Mouse (Mus musculus): ENCODE results near the gene Atg2a.

DNA sequence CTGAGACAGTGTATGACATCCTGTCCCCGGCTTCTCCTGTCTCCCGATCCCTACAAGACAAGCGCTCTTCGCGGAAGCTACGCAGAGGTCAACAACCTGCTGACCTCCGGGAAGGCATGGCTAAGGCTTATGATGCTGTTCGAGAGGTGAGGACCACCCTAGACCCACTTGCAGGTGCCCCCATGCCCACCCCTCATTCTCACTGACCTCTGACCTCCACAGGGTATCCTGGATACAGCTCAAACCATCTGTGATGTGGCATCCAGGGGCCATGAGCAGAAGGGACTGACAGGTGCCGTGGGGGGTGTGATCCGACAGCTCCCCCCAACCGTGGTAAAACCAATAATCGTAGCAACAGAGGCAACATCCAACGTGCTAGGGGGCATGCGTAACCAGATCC lies 19.9 kb downstream of the Atg2a start:
- TF ChIP-seq CTCF (IDR thresholded peaks at IDR 0.05; ENCODE audit: low read depth) (no peak), EP300 (optimal IDR thresholded peaks at IDR 0.05) (no peak)

All from stomach, postnatal 0 days (tissue).